Mouse (Mus musculus) heart, adult 8-10 months (tissue): ENCODE measurements around the gene Rps2. TPM values are rescaled to one million over a fixed set of nuclear protein-coding genes. Genes with fewer than 3 reads are reported as not detected.

ENCODE experiments used
- DNase-seq: peaks from one replicate; pipeline ENCODE4 v3.0.0; 2022; ENCODE audit warnings: low spot score
- total RNA-seq, 4 experiments: library from RNA; stranded (reverse); gene quantifications; 2 replicates each; pipeline ENCODE4 v1.2.4; 2022

The Rps2 gene
- total RNA-seq, 4 experiments from 2014 or later = 631 to 768 (median 679) TPM

DNA sequence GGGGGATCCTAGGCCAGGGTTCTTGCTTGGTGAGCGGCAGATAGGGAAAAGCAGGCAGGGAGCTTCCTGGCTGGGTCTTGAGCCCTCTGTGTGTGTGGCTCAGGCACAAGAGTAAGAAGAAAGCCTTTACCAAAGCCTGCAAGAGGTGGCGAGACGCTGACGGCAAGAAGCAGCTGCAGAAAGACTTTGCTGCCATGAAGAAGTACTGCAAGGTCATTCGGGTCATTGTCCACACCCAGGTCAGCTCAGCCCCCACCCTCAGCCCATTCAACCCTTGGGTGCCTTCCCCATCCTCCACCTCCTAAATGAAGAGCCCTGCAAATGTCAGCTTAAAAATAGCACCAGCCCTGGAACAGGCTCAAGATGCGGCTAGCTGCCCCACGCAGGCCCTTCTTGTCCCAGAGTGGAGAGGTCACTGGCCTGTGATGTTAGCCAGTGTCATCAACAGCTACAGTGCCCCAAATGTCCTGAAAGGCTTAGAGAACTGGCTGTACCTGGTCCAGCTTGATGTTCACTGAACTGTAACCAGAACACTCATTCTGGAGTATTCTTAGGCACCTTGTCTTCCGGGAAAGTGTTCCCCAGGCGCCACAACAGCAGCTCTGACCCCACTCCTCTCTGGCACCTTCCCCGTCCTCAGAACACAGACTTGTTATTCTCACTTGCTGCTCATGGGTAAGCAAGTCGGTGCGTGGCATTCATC lies 14.5 kb downstream of the Rps2 start:
- peak; percentile 63 for DNase-seq

DNA sequence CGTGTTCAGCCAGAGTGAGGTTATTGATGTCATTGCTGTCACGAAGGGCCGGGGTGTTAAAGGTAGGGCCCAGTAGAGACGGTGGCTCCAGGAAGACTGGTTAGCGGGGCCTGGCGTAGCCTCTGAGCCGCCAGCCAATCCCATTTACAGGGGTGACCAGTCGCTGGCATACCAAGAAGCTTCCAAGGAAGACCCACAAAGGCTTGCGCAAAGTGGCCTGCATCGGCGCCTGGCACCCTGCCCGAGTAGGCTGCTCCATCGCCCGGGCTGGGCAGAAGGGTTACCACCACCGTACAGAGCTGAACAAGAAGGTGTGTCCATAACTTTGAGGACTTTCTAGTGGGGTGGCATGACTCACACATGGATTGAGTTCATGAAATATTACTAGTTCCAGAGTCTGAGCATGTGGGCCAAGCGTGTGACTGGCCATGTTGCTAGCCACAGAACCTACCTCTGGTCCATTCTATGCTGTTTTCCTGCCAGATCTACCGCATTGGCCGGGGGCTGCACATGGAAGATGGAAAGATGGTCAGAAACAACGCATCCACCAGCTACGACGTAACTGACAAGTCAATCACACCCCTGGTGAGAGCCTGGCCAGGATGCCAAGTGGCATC lies 15.6 kb downstream of the Rps2 start:
- no peak for DNase-seq

DNA sequence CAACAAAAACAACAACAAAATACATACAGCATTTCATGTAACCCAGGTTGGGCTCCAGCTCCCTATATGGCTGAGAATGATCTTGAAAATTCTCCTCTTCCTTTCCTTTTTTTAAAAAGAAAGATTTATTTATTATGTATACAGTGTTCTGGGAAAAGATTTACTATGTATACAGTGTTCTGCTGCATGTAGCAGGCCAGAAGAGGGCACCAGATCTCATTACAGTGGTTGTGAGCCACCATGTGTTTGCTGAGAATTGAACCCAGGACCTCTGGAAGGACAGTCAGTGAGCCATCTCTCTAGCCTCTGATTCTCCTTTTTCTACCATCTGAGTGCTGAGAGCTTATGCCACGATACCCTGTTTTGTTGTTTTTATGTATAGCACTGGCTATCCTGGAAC lies 16.6 kb downstream of the Rps2 start:
- no peak for DNase-seq

DNA sequence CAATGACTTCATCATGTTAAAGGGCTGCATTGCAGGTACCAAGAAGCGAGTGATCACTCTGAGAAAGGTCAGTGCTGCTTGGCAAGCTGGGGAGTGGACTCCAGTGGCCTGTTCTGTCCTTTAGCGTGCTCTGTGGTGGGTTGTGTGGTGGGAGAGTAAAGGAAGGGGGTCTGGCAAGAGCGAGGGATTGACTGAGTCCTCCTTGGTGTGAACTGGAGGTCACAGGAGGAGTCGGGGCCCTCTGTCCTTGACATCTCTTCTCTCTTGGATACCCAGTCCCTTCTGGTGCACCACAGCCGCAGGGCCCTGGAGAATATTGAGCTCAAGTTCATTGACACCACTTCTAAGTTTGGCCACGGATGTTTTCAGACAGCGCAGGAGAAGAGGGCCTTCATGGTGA lies 17.5 kb downstream of the Rps2 start:
- no peak for DNase-seq

DNA sequence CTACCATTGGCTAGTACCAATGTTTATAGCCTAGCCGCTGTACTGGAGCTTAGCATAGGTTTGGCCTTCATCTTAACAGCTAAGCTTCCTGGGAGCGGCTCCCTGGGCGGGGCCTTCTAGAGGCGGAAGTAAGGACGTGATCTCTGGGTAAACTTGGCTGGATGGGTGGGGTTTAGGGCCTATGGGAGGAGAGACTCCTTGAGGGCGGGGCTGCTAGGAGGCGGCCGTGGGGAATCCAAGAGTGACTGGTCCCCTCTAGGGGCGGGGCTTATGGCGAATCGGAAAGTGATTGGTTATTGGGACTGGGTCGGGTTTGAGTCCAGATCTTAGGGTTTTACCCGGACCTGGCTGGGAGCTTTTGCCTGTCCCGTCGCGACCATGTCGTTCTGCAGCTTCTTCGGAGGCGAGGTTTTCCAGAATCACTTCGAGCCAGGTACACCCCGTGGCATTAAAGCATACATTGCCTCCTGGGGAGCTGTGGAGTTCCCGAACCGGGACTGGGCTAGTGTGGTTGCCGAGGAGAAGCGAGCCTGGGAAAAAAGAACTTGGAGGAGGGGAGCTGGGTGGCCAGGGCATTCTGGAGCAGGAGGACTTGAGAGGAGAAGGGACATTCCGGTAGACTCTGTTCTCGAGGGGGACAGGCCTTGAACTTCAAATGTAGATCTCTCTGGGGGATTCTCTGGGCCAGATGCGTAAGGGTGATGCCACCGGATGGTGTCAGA lies 18.6 kb downstream of the Rps2 start, which contains the start of gene Msrb1:
Msrb1 (plus strand) TSS at position 313 of the 722 bp plus-strand sequence.
- DNase-seq = peak; percentile 98

DNA sequence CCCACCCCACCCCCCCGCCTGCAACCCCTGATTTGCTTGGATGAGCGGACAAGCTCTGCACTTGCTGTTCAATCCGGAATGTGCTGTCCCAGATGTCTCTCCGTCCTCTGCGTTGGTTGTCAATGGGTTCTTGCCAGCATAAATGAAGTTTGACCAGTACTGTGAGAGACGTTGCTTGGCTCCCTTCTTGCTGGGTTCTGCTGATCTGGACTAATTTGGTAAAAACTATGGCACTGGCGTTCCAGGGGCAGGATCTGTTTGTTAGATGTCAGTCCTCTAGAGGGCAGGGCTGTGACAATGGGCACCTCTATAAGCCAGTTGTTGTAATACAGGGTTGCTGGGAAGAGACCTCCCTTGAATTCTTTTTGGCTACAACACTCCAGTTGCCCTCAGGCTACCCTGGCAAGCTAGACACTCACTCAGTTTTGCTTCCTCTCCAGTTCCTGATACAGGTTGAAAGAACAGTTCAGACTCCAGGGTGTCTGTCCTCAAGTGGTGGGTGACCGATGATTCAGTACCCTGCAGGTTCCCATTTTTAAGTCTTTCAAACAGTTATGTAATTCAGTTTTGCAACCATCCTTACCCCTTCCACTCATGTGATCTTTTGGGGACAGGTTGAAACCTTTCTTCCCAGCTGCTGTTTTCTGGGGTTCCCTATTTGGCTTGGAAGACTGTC lies 19.4 kb downstream of the Rps2 start:
- no peak for DNase-seq

DNA sequence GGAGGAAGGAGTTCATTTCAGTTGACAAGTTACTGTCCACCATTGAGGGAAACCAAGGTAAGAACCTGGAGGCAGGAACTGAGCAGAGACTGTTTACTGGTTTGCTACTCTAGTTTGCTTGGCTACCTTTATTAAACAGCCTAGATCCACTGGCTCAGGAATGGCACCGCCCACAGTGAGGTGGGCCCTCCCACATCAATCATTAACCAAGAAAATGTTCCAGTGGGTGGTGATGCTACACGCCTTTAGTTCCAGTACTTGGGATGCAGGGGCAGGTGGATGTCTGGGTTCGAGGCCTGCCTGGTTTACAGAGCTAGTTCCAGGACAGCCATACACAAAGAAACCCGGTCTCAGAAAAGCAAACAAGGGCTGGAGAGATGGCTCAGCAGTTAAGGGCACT lies 20.3 kb downstream of the Rps2 start:
- DNase-seq = no peak

DNA sequence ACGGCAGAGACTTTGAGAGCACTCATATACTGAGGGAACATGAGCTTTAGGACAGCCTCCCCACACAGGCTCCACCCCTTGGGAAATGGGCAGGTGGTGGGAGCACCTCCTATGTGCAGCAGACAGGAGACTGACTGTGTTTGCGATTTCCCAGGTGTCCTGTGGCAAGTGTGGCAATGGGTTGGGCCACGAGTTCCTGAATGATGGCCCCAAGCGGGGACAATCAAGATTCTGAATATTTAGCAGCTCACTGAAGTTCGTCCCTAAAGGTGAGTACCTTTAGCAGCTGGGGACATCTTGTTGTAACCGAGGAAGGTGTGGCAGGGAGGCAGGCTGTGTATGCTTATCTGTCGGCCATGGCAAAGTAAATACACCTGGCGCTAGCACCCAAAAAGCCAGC lies 22.0 kb downstream of the Rps2 start:
- no peak for DNase-seq

DNA sequence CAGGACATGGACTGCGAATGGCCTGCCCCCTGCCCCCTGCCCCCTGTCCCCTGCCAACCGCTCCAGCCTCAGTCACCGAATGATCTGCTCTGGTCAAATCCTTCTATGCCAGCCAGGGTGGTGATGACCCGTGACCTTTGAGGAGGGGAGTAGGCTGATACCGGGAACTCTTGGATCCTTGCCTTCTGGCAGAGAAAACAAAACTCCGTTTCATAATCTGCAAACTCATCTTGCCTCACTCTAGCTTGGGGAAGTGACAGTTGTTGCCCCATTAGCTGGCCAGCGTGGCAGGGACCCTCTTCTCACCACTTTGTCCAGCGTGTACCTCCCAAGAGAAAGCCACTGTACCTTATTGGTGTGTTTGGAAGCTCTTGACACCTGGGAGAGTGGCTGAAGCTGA lies 24.4 kb downstream of the Rps2 start:
- DNase-seq = no peak

DNA sequence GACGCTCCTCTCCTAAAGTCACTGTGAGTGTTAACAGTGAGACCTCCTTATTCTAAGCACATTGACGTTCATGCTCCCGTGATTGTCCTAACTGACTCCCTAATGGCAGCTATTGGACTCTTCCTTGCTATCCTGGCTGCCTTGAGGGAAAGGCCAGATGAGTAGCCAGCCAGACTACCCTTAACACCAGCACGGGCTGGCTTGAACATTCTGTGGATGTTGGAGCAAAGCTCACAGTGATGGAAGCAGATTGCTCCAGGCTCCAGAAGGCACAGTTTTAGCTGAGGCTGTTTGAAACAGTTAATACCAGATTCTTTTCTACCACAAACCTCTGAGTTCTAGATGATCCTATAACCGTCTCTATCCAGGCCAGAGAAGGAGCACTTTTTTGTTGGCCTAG lies 26.0 kb downstream of the Rps2 start:
- no peak for DNase-seq

DNA sequence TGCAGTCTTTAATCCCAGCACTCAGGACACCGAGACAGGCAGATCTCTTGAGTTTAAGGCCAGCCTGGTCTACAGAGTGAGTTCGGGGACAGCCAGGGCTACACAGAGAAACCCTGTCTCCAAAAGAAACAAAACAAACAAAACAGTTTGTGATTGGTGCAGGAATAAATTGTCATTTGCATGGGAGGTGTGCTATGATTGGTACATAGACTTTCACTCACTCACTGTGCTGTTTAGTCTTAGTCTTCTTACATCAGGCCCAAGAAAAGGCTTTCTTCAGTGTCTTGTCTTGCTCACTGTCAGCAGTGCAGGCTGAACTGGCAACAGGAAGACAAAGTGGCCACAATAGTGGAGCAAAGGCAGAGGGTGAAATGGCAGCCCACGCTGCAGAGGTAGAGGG lies 26.5 kb downstream of the Rps2 start:
- DNase-seq = no peak

DNA sequence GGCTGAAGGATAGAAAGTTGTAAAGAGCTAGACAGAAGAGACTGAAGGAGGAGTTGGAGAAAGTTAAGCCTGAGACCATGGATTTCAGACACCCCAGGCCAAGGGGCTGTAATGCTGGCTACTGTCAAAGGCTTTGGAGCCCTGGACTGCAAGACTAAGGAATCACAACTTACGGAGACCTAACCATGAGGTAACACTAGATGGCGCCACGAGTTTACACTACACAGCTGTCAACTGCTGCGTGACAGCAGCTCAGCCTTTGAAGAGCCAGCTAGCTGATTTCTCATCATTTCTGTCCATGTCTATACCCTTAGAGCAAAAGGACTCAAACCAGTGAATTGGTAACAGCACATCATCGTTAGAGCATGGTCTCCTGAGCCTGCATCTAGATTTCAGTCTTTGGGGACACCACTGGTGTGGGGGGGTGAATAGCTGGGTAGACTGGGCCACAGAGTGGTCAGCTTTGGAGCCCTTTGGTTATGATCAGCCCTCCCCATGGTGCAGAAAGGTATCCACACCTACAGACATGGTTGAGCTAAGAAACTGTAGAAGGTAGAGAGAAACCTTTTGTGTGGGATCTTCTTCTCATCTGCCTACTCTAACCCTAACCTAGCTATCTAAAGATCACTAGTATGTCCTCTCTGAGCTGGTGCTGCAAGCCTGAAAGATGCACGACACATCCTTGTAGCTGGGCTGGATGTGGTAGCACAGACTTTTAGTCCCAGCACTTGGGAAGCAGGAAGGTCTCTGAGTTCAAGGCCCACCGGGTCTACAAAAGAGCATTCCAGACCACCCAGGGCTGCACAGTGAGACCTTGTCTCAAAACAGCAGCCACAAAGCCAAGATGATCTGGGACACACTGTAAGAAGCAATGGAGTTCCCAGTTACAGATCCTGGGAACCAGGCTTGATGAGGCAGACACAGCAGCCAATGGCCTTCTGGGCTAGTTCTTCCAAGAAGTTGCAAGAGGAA lies 27.9 kb downstream of the Rps2 start:
- DNase-seq = peak; percentile 82

DNA sequence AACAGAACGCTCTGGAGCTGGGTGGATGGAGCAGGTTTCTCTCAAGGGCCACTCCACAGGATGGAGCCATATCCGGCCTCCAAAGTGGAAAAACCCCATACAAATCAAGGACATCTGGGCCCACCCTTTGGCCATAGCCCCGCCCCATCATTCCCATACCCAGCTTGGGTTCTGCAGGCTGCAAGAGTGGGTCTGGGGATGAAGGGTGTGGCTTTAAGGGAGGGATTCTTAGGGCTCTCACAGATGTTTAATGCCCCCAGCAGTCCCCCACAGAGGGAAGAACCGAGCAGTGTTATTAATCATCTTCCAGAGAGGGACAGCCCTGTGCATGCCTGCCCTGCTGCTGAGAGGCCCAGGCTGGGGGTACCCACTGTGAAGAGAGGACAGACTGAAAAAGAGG lies 29.1 kb downstream of the Rps2 start:
- DNase-seq = no peak

DNA sequence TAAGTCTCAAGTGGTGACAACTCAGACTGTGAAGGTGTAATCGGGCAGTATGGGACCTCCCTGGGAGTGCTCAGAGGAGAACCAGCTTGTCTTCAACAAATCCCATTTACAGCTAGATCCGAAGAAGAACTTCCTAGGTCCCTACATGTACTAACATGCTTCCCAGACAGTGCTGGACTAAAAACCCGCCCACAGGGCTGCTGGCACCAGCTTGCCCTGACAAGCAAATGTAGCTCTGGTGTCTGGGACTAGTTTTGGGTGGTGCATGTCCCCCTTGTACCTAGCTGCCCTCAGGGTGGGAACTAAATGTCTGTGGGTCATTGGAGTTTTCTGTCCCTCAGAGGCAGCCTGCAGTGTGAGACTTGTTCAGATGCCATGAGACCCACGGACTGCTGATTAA lies 33.6 kb downstream of the Rps2 start:
- DNase-seq = no peak

DNA sequence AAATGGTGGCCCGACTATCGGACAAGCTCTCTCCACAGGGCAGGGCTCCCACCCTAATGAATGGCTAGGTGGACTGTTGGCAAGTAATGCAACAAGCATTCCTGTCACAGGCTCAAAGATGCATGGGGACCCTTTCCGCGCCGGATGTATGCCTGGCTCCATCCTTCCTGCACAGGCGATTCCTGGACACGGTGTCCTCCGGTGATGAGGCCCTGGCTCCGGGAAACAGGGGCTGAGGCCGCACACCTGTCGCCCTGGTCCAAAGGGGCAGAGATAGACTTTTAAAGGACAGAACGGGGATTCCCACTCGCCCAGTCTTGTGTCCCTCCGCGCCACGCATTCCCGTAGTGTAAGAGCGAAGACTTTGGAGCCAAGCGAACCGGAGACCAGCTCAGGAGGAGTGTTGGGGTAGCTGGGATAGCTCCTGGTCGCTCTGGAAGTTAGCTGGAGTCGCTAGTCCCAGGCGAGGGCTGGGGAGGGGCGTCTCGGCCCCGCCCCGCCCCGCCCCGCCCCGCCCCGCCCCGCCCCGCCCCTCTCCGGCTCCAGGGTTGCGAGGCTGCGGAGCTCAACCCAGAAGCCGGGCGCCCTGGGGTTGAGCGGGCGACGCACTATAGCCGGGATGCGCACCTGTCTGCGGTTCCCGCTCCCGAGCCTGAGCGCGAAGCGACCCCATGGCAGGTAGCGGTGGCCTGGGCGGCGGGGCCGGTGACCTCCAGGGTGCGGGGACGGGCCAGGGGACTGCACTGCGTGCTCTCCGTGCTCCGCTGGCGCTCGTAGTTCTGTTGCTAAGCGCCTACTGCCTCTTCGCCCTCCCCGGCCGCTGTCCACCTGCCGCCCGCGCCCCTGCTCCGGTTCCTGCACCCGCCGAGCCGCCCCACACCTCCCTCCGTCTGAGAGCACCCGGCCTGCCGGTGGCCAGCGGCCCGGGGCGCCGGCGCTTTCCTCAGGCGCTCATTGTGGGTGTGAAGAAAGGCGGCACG lies 34.8 kb downstream of the Rps2 start, which contains the start of gene Hs3st6:
Hs3st6 (plus strand) TSS at position 574 of the 980 bp plus-strand sequence.
- DNase-seq = no peak

DNA sequence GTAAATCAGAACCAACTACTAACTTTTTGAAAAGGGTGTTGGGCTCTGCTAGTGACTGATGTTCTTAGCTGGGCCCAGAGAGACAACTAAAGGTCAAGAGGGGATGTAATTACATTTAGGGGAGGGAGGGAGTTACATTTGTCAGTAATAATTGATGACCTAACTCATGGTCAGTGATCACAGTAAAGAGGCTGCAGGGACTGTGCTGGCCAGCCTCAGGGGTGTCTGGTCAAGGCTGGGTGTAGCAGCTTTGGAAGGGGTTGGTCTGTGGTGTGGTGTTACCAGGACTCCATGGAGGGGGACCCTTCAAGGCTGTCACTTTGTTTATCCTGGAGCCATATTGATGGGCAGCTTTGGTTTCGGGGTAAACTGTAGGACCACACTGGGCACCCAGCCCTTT lies 39.5 kb downstream of the Rps2 start:
- DNase-seq = no peak

DNA sequence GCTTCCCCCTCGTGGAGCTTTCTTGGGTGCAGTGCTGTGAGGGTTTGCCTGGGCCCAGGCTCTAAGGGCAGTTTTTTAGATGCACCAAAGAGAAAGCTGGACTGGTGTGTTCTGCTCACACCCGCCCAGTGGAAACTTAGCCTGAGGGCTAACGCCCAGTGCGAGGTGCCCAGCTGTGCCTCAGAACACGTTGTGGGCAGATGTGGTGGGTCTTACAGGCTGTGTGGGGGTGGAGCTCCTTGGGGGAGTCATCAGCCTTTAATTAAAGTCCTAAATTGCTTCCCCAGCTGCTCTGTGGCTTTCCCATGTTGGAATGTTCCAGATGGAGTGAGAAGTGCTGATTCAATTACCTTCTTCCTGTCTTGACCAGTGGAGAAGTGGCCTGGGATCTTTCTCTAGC lies 43.2 kb downstream of the Rps2 start:
- no peak for DNase-seq

DNA sequence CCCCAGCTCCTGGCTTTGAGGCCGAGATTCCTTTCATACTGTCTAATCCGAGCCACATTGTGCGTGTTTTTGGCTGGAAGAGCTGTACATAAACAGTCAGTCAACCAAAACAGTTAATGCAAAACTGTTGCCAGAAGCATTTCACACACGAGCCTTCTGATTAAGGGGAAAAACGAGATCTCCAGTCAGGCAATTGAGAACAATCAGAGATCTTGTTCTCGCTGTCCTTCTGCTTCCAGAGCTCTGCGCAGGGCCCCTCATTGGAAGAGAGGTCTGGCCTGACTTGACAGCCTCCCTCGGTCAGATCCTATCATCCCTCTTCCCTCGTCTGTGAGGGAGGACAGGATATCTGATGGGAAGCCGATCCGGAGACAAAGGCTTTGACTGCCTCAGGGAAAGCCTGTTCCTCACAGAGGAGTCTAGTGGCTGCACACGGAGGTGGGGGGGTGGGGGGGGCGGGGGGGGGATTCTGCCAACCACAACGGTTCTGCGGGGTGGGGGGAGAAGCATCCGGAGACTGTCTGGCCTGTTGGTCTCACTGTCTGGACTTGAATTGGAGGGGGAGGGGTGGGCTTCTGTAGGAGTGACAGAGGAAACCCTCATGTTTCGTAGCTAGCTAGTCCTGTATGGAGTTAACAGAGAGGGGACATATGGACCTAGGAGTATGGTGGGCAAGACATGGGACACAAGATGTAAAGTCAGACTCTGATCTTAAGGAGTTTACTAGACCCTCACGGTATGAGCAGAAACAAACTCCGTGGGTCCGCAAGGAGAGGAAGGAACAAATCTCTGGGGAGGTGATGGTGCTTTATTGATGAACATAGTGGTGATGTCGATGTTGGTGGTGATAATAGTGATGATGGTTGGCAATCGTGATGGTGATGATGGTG lies 47.3 kb downstream of the Rps2 start:
- no peak for DNase-seq
